Mouse (Mus musculus) intestine, embryonic 14.5 days (tissue): Measurements from ENCODE around the gene Rin1. TPM values are rescaled to one million over a fixed set of nuclear protein-coding genes. Genes with fewer than 3 reads are reported as not detected.
"Not testable (repeated sequence)": the region's sequence is repeated elsewhere in the genome, so short reads cannot be mapped to it uniquely, and the experiment has no call there.

ENCODE experiments used
- ATAC-seq: fragments of 200-750 bp; cut with Nextera tagmentation; replicated peaks from 2 replicates; pipeline ENCODE4 v1.8.0; 2017; ENCODE audit warnings: low read depth, moderate number of reproducible peaks, moderate TSS enrichment, moderate library complexity; ENCODE audit not compliant: low FRiP score, low TSS enrichment
- DNase-seq: peaks from one replicate; pipeline ENCODE4 v3.0.0-alpha.2; 2018; ENCODE audit warnings: low spot score
- H3K27ac ChIP-seq: fragments of 300-500 bp; sonication (generic); 2 replicates; pipeline ENCODE4 v1.5.1; 2014; ENCODE audit warnings: low read depth, mild to moderate bottlenecking, control low read depth
- H3K27me3 ChIP-seq: fragments of 300-500 bp; sonication (generic); replicated peaks from 2 replicates; pipeline ENCODE4 v1.6.1; 2014; ENCODE audit warnings: low read length, control low read depth; ENCODE audit not compliant: control insufficient read depth, insufficient read depth
- H3K36me3 ChIP-seq: fragments of 300-500 bp; sonication (generic); 2 replicates; pipeline ENCODE4 v1.6.1; 2014; ENCODE audit warnings: low read length, control low read depth; ENCODE audit not compliant: control insufficient read depth, insufficient read depth
- H3K4me1 ChIP-seq: fragments of 300-500 bp; sonication (generic); replicated peaks from 2 replicates; pipeline ENCODE4 v1.6.1; 2014; ENCODE audit warnings: low read length, control low read depth, mixed read lengths; ENCODE audit not compliant: control insufficient read depth, insufficient read depth
- H3K4me2 ChIP-seq: fragments of 300-500 bp; sonication (generic); 2 replicates; pipeline ENCODE4 v1.6.1; 2014; ENCODE audit warnings: low read length
- H3K4me3 ChIP-seq: fragments of 300-500 bp; sonication (generic); 2 replicates; pipeline ENCODE4 v1.5.1; 2014; ENCODE audit warnings: low read depth, low read length, control low read depth, mixed read lengths
- H3K9ac ChIP-seq: fragments of 300-500 bp; sonication (generic); 2 replicates; pipeline ENCODE4 v1.6.1; 2014; ENCODE audit warnings: mild to moderate bottlenecking, low read length
- H3K9me3 ChIP-seq: fragments of 300-500 bp; sonication (generic); 2 replicates; pipeline ENCODE4 v1.6.1; 2016; ENCODE audit warnings: low read length, control low read depth; ENCODE audit not compliant: control insufficient read depth
- WGBS: fragments of 180-500 bp; shearing (Covaris S2); extraction: QIAGEN DNeasy Blood & Tissue Kit; methylation state at CpG from one replicate; pipeline ENCODE4 v1.1.7; 2014; 5-methylcytosine and 5-hydroxymethylcytosine counted together
- polyA plus RNA-seq: library from polyadenylated mRNA; unstranded; fragments of >200 nt; fragmentation: Nextera tagmentation; extraction: Ambion mirVana; gene quantifications from 2 replicates; pipeline ENCODE4 v1.2.1, GENCODE M21; 2014

Gene Rin1
- polyA plus RNA-seq, result 2.6 and 3.8 TPM in 2 replicates

GRCm38 (mm10) chr19:5050047-5050905 is at the start of gene Rin1:
Gene Rin1 (plus strand): TSS chr19:5050481.
- 20% methylated on average over 14 of the region's 14 CpGs for WGBS
- H3K36me3 ChIP-seq, result peaks cover 37% of the 10 kb centered on the region
- peak within 1 kb of the TSS; percentile 32; the same call in 1 of the 2 replicates for H3K9ac ChIP-seq
- peak within 1 kb of the TSS; percentile 52 for H3K4me2 ChIP-seq
- peaks cover 23% of the 10 kb centered on the region for H3K27me3 ChIP-seq
- no peak within 1 kb of the TSS; the same call in 1 of the 2 replicates for H3K27ac ChIP-seq
- ATAC-seq (peak; percentile 65), DNase-seq (peak; percentile 79)
- H3K4me3 ChIP-seq, result peak within 1 kb of the TSS; percentile 28
- peaks cover 9% of the 10 kb centered on the region for H3K4me1 ChIP-seq
- no peaks in the 10 kb centered on the region for H3K9me3 ChIP-seq

GRCm38 (mm10) chr19:5001666-5002406 is 48.4 kb upstream of the Rin1 start:
- H3K36me3 ChIP-seq, result no peaks in the 10 kb centered on the region
- peak; percentile 86 for DNase-seq
- WGBS, result 1% methylated on average over 39 of the region's 39 CpGs
- peak; percentile 95 for ATAC-seq
- peak overlapping the region; percentile 48 for H3K4me2 ChIP-seq
- H3K9ac ChIP-seq, result peak overlapping the region; percentile 41; the same call in 1 of the 2 replicates
- peaks cover 7% of the 10 kb centered on the region; the same call in 1 of the 2 replicates for H3K4me1 ChIP-seq
- peak overlapping the region; percentile 80 for H3K27ac ChIP-seq
- 0 out of 2 replicates have a peak, but pooled peaks cover 2% of the 10 kb centered on the region for H3K27me3 ChIP-seq
- H3K9me3 ChIP-seq, result no peaks in the 10 kb centered on the region
- peak overlapping the region; percentile 23; the same call in 1 of the 2 replicates for H3K4me3 ChIP-seq

- DNase-seq, H3K4me3 ChIP-seq, H3K27ac ChIP-seq, H3K36me3 ChIP-seq, H3K27me3 ChIP-seq, ATAC-seq, H3K9me3 ChIP-seq, H3K4me1 ChIP-seq, H3K9ac ChIP-seq, H3K4me2 ChIP-seq: not testable (repeated sequence)
- WGBS, result 59% methylated on average over 2 of the region's 2 CpGs
Measured at GRCm38 (mm10) chr19:5003644-5004043, 46.6 kb upstream of the Rin1 start.

- DNase-seq, result no peak
- H3K9ac ChIP-seq, result no peak overlapping the region
- no peak for ATAC-seq
- no peak overlapping the region for H3K4me2 ChIP-seq
- H3K27ac ChIP-seq, result no peak overlapping the region
- WGBS, result 57% methylated on average over 4 of the region's 4 CpGs
- peaks cover 7% of the 10 kb centered on the region; the same call in 1 of the 2 replicates for H3K4me1 ChIP-seq
- H3K9me3 ChIP-seq, result no peaks in the 10 kb centered on the region
- H3K36me3 ChIP-seq, result no peaks in the 10 kb centered on the region
- 0 out of 2 replicates have a peak, but pooled peaks cover 2% of the 10 kb centered on the region for H3K27me3 ChIP-seq
- H3K4me3 ChIP-seq, result no peak overlapping the region
Measured at GRCm38 (mm10) chr19:5004925-5005324, 45.4 kb upstream of the Rin1 start.

- ATAC-seq (no peak), DNase-seq (no peak)
- H3K4me1 ChIP-seq, result peaks cover 7% of the 10 kb centered on the region; the same call in 1 of the 2 replicates
- H3K9ac ChIP-seq, result no peak overlapping the region
- H3K4me2 ChIP-seq, result no peak overlapping the region
- H3K4me3 ChIP-seq, result no peak overlapping the region
- no peaks in the 10 kb centered on the region for H3K27me3 ChIP-seq
- 64% methylated on average over 8 of the region's 8 CpGs for WGBS
- no peak overlapping the region for H3K27ac ChIP-seq
- H3K36me3 ChIP-seq, result no peaks in the 10 kb centered on the region
- H3K9me3 ChIP-seq, result no peaks in the 10 kb centered on the region
Measured at GRCm38 (mm10) chr19:5013138-5013537, 37.1 kb upstream of the Rin1 start.

- H3K36me3 ChIP-seq, result no peaks in the 10 kb centered on the region
- H3K9ac ChIP-seq, result no peak overlapping the region
- peak; percentile 66 for DNase-seq
Measured at GRCm38 (mm10) chr19:5014961-5015398, 35.3 kb upstream of the Rin1 start.

GRCm38 (mm10) chr19:5016221-5016742 is 34.0 kb upstream of the Rin1 start:
- Histone ChIP-seq H3K27ac (no peak overlapping the region), H3K4me2 (peak overlapping the region; percentile 34), H3K4me3 (no peak overlapping the region), H3K9ac (no peak overlapping the region), H3K9me3 (no peaks in the 10 kb centered on the region), H3K27me3 (no peaks in the 10 kb centered on the region), H3K4me1 (peaks cover 7% of the 10 kb centered on the region; the same call in 1 of the 2 replicates), H3K36me3 (no peaks in the 10 kb centered on the region)
- DNase-seq (peak; percentile 58), ATAC-seq (0 out of 2 replicates have a peak, but pooled peaks have one; percentile 29)
- 25% methylated on average over 10 of the region's 10 CpGs for WGBS

More at GRCm38 (mm10) chr19:5014961-5015398, 35.3 kb upstream of the Rin1 start:
- ATAC-seq, result no peak
- Histone ChIP-seq H3K9me3 (no peaks in the 10 kb centered on the region), H3K4me1 (peaks cover 7% of the 10 kb centered on the region; the same call in 1 of the 2 replicates), H3K4me2 (no peak overlapping the region), H3K4me3 (no peak overlapping the region), H3K27ac (no peak overlapping the region), H3K27me3 (no peaks in the 10 kb centered on the region)
- WGBS, result 15% methylated on average over 8 of the region's 8 CpGs

- Histone ChIP-seq H3K27me3 (no peaks in the 10 kb centered on the region), H3K4me3 (no peak overlapping the region), H3K27ac (no peak overlapping the region), H3K9me3 (no peaks in the 10 kb centered on the region), H3K36me3 (no peaks in the 10 kb centered on the region), H3K9ac (no peak overlapping the region), H3K4me1 (peaks cover 7% of the 10 kb centered on the region; the same call in 1 of the 2 replicates), H3K4me2 (peak overlapping the region; percentile 34)
- WGBS, result 22% methylated on average over 12 of the region's 12 CpGs
- ATAC-seq (no peak), DNase-seq (peak; percentile 82)
Measured at GRCm38 (mm10) chr19:5016782-5017181, 33.5 kb upstream of the Rin1 start.
